Mouse (Mus musculus) midbrain, embryonic 14.5 days (tissue): ENCODE results near the gene Tnip1. TPM values are rescaled to one million over a fixed set of nuclear protein-coding genes. Genes with fewer than 3 reads are reported as not detected.
A peak's percentile ranks its signal among the peaks of the same experiment; 100 is the strongest.
"Not testable (repeated sequence)": the region's sequence is repeated elsewhere in the genome, so short reads cannot be mapped to it uniquely, and the experiment has no call there.

Experiments used
- ATAC-seq: fragments of 200-750 bp; cut with Nextera tagmentation; 2 replicates; pipeline ENCODE4 v1.8.0; 2017; ENCODE audit warnings: moderate number of reproducible peaks, moderate library complexity; ENCODE audit not compliant: low FRiP score, low TSS enrichment
- DNase-seq: peaks from one replicate; pipeline ENCODE4 v3.0.0-alpha.2; 2015
- H3K27ac ChIP-seq: fragments of 300-500 bp; sonication (generic); replicated peaks from 2 replicates; pipeline ENCODE4 v1.5.1; 2014; ENCODE audit warnings: mild to moderate bottlenecking, low read depth, low read length, moderate library complexity
- H3K27me3 ChIP-seq: fragments of 300-500 bp; sonication (generic); 2 replicates; pipeline ENCODE4 v1.6.1; 2014; ENCODE audit warnings: low read length, control low read depth, mixed read lengths; ENCODE audit not compliant: control insufficient read depth, insufficient read depth
- H3K36me3 ChIP-seq: fragments of 300-500 bp; sonication (generic); 2 replicates; pipeline ENCODE4 v1.6.1; 2014; ENCODE audit warnings: low read length, control low read depth; ENCODE audit not compliant: control insufficient read depth, insufficient read depth
- H3K4me1 ChIP-seq: fragments of 300-500 bp; sonication (generic); 2 replicates; pipeline ENCODE4 v1.6.1; 2014; ENCODE audit warnings: mild to moderate bottlenecking, antibody characterized with exemption, low read length, control low read depth; ENCODE audit not compliant: control insufficient read depth, insufficient read depth
- H3K4me2 ChIP-seq: fragments of 300-500 bp; sonication (generic); 2 replicates; pipeline ENCODE4 v1.6.1; 2014; ENCODE audit warnings: mild to moderate bottlenecking, low read length, moderate library complexity
- H3K4me3 ChIP-seq: fragments of 300-500 bp; sonication (generic); replicated peaks from 2 replicates; pipeline ENCODE4 v1.5.1; 2014; ENCODE audit warnings: low read depth, low read length
- H3K9ac ChIP-seq: fragments of 300-500 bp; sonication (generic); replicated peaks from 2 replicates; pipeline ENCODE4 v1.6.1; 2014; ENCODE audit warnings: mild to moderate bottlenecking, low read length, moderate library complexity
- H3K9me3 ChIP-seq: fragments of 300-500 bp; sonication (generic); 2 replicates; pipeline ENCODE4 v1.6.1; 2016; ENCODE audit warnings: low read length, control low read depth, mixed read lengths; ENCODE audit not compliant: control insufficient read depth
- WGBS: fragments of 180-500 bp; shearing (Covaris S2); extraction: QIAGEN DNeasy Blood & Tissue Kit; methylation state at CpG from one replicate; pipeline ENCODE4 v1.1.7; 2014; 5-methylcytosine and 5-hydroxymethylcytosine counted together
- polyA plus RNA-seq: library from polyadenylated mRNA; unstranded; fragments of >200 nt; fragmentation: Nextera tagmentation; extraction: Ambion mirVana; gene quantifications from 2 replicates; pipeline ENCODE4 v1.2.1, GENCODE M21; 2014

Gene Tnip1
- polyA plus RNA-seq, 1 experiment from 2014 or later: 15.1 TPM

- no peak overlapping the region for H3K4me3 ChIP-seq
- WGBS: 63% methylated on average over 3 of the region's 3 CpGs
- H3K4me1 ChIP-seq: no peaks in the 10 kb centered on the region
- ATAC-seq (no peak), DNase-seq (no peak)
- H3K27me3 ChIP-seq: no peaks in the 10 kb centered on the region
- no peak overlapping the region for H3K4me2 ChIP-seq
- H3K9me3 ChIP-seq: no peaks in the 10 kb centered on the region
- no peak overlapping the region for H3K27ac ChIP-seq
- no peaks in the 10 kb centered on the region for H3K36me3 ChIP-seq
- H3K9ac ChIP-seq: no peak overlapping the region
Measured at GRCm38 (mm10) chr11:54961921-54962320, 796 bp downstream of the Tnip1 start.

GRCm38 (mm10) chr11:54961164-54961850, 1.4 kb downstream of the Tnip1 start:
- no peaks in the 10 kb centered on the region for H3K36me3 ChIP-seq

GRCm38 (mm10) chr11:54960251-54960650, 2.5 kb downstream of the Tnip1 start:
- no peak for ATAC-seq
- Histone ChIP-seq H3K9ac (no peak overlapping the region), H3K27me3 (no peaks in the 10 kb centered on the region), H3K36me3 (no peaks in the 10 kb centered on the region), H3K9me3 (no peaks in the 10 kb centered on the region), H3K27ac (no peak overlapping the region), H3K4me1 (no peaks in the 10 kb centered on the region), H3K4me3 (no peak overlapping the region), H3K4me2 (no peak overlapping the region)
- DNase-seq: no peak
- 86% methylated on average over 6 of the region's 6 CpGs for WGBS

More at GRCm38 (mm10) chr11:54961164-54961850, 1.4 kb downstream of the Tnip1 start:
- ATAC-seq (no peak), DNase-seq (no peak)
- H3K9ac ChIP-seq: no peak overlapping the region
- no peaks in the 10 kb centered on the region for H3K9me3 ChIP-seq
- H3K27ac ChIP-seq: no peak overlapping the region
- H3K27me3 ChIP-seq: no peaks in the 10 kb centered on the region
- no peak overlapping the region for H3K4me3 ChIP-seq
- no peak overlapping the region for H3K4me2 ChIP-seq
- H3K4me1 ChIP-seq: no peaks in the 10 kb centered on the region
- WGBS: 64% methylated on average over 6 of the region's 6 CpGs

- ATAC-seq: no peak
- WGBS: 54% methylated on average over 3 of the region's 3 CpGs
- Histone ChIP-seq H3K9me3 (no peaks in the 10 kb centered on the region), H3K36me3 (no peaks in the 10 kb centered on the region), H3K9ac (no peak overlapping the region), H3K4me2 (no peak overlapping the region), H3K27ac (no peak overlapping the region), H3K27me3 (no peaks in the 10 kb centered on the region), H3K4me3 (no peak overlapping the region), H3K4me1 (no peaks in the 10 kb centered on the region)
- DNase-seq: no peak
Measured at GRCm38 (mm10) chr11:54958571-54959073, 4.1 kb downstream of the Tnip1 start.

GRCm38 (mm10) chr11:54957708-54958107, 5.0 kb downstream of the Tnip1 start:
- not testable (repeated sequence) for H3K4me3 ChIP-seq, H3K9ac ChIP-seq, H3K4me2 ChIP-seq, H3K27ac ChIP-seq, H3K27me3 ChIP-seq, H3K36me3 ChIP-seq, H3K4me1 ChIP-seq, H3K9me3 ChIP-seq, DNase-seq, ATAC-seq
- 93% methylated on average over 3 of the region's 3 CpGs for WGBS

GRCm38 (mm10) chr11:54956912-54957311, 5.8 kb downstream of the Tnip1 start:
- Histone ChIP-seq H3K4me3 (no peak overlapping the region), H3K4me2 (no peak overlapping the region), H3K4me1 (no peaks in the 10 kb centered on the region), H3K27ac (no peak overlapping the region), H3K9me3 (no peaks in the 10 kb centered on the region), H3K27me3 (no peaks in the 10 kb centered on the region), H3K9ac (no peak overlapping the region), H3K36me3 (no peaks in the 10 kb centered on the region)
- WGBS: 73% methylated on average over 7 of the region's 7 CpGs
- ATAC-seq: no peak
- DNase-seq: no peak

GRCm38 (mm10) chr11:54955735-54956480, 6.8 kb downstream of the Tnip1 start:
- Histone ChIP-seq H3K36me3 (no peaks in the 10 kb centered on the region), H3K27me3 (no peaks in the 10 kb centered on the region), H3K4me3 (peak overlapping the region; percentile 76), H3K9me3 (no peaks in the 10 kb centered on the region), H3K4me1 (no peaks in the 10 kb centered on the region), H3K27ac (peak overlapping the region; percentile 87), H3K4me2 (peak overlapping the region; percentile 63), H3K9ac (peak overlapping the region; percentile 88)
- peak; percentile 98 for DNase-seq
- ATAC-seq: peak; percentile 97
- WGBS: 1% methylated on average over 59 of the region's 59 CpGs

- not testable (repeated sequence) for DNase-seq, H3K4me1 ChIP-seq, H3K27me3 ChIP-seq, H3K27ac ChIP-seq, ATAC-seq, H3K9me3 ChIP-seq, H3K36me3 ChIP-seq
- Histone ChIP-seq H3K4me2 (peak overlapping the region; percentile 63), H3K4me3 (peak overlapping the region; percentile 76), H3K9ac (peak overlapping the region; percentile 88; the same call in 1 of the 2 replicates)
- 47% methylated on average over 10 of the region's 10 CpGs for WGBS
Measured at GRCm38 (mm10) chr11:54955400-54955734, 7.3 kb downstream of the Tnip1 start.

GRCm38 (mm10) chr11:54954716-54955115, 8.0 kb downstream of the Tnip1 start:
- H3K9me3 ChIP-seq: no peaks in the 10 kb centered on the region
- DNase-seq (no peak), ATAC-seq (no peak)
- no peaks in the 10 kb centered on the region for H3K27me3 ChIP-seq
- H3K4me3 ChIP-seq: no peak overlapping the region
- 91% methylated on average over 8 of the region's 8 CpGs for WGBS
- no peak overlapping the region for H3K9ac ChIP-seq
- H3K27ac ChIP-seq: no peak overlapping the region
- no peak overlapping the region for H3K4me2 ChIP-seq
- H3K4me1 ChIP-seq: no peaks in the 10 kb centered on the region
- no peaks in the 10 kb centered on the region for H3K36me3 ChIP-seq
